Mouse (Mus musculus): Measurements from ENCODE around the gene Kcnma1.

Kcnma1 gene

GRCm38 (mm10) chr14:23583235-23583634, 431.1 kb downstream of the Kcnma1 start:
- peak; percentile 77 for DNase-seq

GRCm38 (mm10) chr14:23581282-23581681, 433.0 kb downstream of the Kcnma1 start:
- no peak for DNase-seq

- peak; percentile 60 for DNase-seq
Measured at GRCm38 (mm10) chr14:23575951-23576350, 438.3 kb downstream of the Kcnma1 start.

GRCm38 (mm10) chr14:23574136-23574535, 440.2 kb downstream of the Kcnma1 start:
- no peak for DNase-seq

- DNase-seq, result no peak
Measured at GRCm38 (mm10) chr14:23573385-23573784, 440.9 kb downstream of the Kcnma1 start.

GRCm38 (mm10) chr14:23572778-23573177, 441.5 kb downstream of the Kcnma1 start:
- no peak for DNase-seq

- no peak for DNase-seq
Measured at GRCm38 (mm10) chr14:23570251-23570650, 444.0 kb downstream of the Kcnma1 start.

- DNase-seq, result no peak
Measured at GRCm38 (mm10) chr14:23565931-23566330, 448.4 kb downstream of the Kcnma1 start.

GRCm38 (mm10) chr14:23564474-23564873, 449.8 kb downstream of the Kcnma1 start:
- no peak for DNase-seq

- no peak for DNase-seq
Measured at GRCm38 (mm10) chr14:23563180-23563579, 451.1 kb downstream of the Kcnma1 start.

GRCm38 (mm10) chr14:23555647-23556046, 458.6 kb downstream of the Kcnma1 start:
- no peak for DNase-seq

GRCm38 (mm10) chr14:23552252-23552974, 461.9 kb downstream of the Kcnma1 start:
- DNase-seq, result no peak

GRCm38 (mm10) chr14:23550467-23550866, 463.8 kb downstream of the Kcnma1 start:
- no peak for DNase-seq

GRCm38 (mm10) chr14:23542131-23542530, 472.2 kb downstream of the Kcnma1 start:
- DNase-seq, result no peak

- DNase-seq, result no peak
Measured at GRCm38 (mm10) chr14:23539621-23540020, 474.7 kb downstream of the Kcnma1 start.

- no peak for DNase-seq
Measured at GRCm38 (mm10) chr14:23533346-23533745, 480.9 kb downstream of the Kcnma1 start.

GRCm38 (mm10) chr14:23531735-23532525, 482.4 kb downstream of the Kcnma1 start:
- no peak for DNase-seq

GRCm38 (mm10) chr14:23529720-23530119, 484.6 kb downstream of the Kcnma1 start:
- peak; percentile 74 for DNase-seq

GRCm38 (mm10) chr14:23529229-23529628, 485.1 kb downstream of the Kcnma1 start:
- no peak for DNase-seq

- DNase-seq, result no peak
Measured at GRCm38 (mm10) chr14:23525910-23526309, 488.4 kb downstream of the Kcnma1 start.

- DNase-seq, result peak; percentile 47
Measured at GRCm38 (mm10) chr14:23523825-23524491, 490.3 kb downstream of the Kcnma1 start.

- DNase-seq, result no peak
Measured at GRCm38 (mm10) chr14:23522606-23523159, 491.6 kb downstream of the Kcnma1 start.

- DNase-seq, result no peak
Measured at GRCm38 (mm10) chr14:23521080-23521684, 493.1 kb downstream of the Kcnma1 start.

Data from embryo, embryonic 11 days (tissue).